Mouse (Mus musculus) limb, embryonic 13.5 days (tissue): ENCODE results near the gene Camta1. TPM values are rescaled to one million over a fixed set of nuclear protein-coding genes. Genes with fewer than 3 reads are reported as not detected.
"Not testable (repeated sequence)": the region's sequence is repeated elsewhere in the genome, so short reads cannot be mapped to it uniquely, and the experiment has no call there.

Experiments used
- ATAC-seq: fragments of 200-750 bp; cut with Nextera tagmentation; 2 replicates; pipeline ENCODE4 v1.8.0; 2017; ENCODE audit warnings: low read depth, moderate number of reproducible peaks, moderate TSS enrichment; ENCODE audit not compliant: low FRiP score
- H3K27ac ChIP-seq: fragments of 300-500 bp; sonication (generic); 2 replicates; pipeline ENCODE4 v1.5.1; 2015; ENCODE audit warnings: inconsistent platforms, mild to moderate bottlenecking, moderate library complexity
- H3K27me3 ChIP-seq: fragments of 300-500 bp; sonication (generic); 2 replicates; pipeline ENCODE4 v1.6.1; 2015; ENCODE audit warnings: mild to moderate bottlenecking, inconsistent platforms
- H3K36me3 ChIP-seq: fragments of 300-500 bp; sonication (generic); 2 replicates; pipeline ENCODE4 v1.6.1; 2015; ENCODE audit warnings: inconsistent platforms, mild to moderate bottlenecking, moderate library complexity
- H3K4me1 ChIP-seq: fragments of 300-500 bp; sonication (generic); 2 replicates; pipeline ENCODE4 v1.6.1; 2015; ENCODE audit warnings: inconsistent platforms
- H3K4me2 ChIP-seq: fragments of 300-500 bp; sonication (generic); replicated peaks from 2 replicates; pipeline ENCODE4 v1.6.1; 2015; ENCODE audit warnings: inconsistent platforms, mild to moderate bottlenecking, moderate library complexity
- H3K4me3 ChIP-seq: fragments of 300-500 bp; sonication (generic); 2 replicates; pipeline ENCODE4 v1.5.1; 2015; ENCODE audit warnings: moderate library complexity, mild to moderate bottlenecking, inconsistent platforms
- H3K9ac ChIP-seq: fragments of 300-500 bp; sonication (generic); 2 replicates; pipeline ENCODE4 v1.6.1; 2015; ENCODE audit warnings: mild to moderate bottlenecking, inconsistent platforms
- H3K9me3 ChIP-seq: fragments of 300-500 bp; sonication (generic); 2 replicates; pipeline ENCODE4 v1.6.1; 2016; ENCODE audit warnings: inconsistent platforms
- WGBS: fragments of 180-500 bp; shearing (Covaris S2); methylation state at CpG from one replicate; pipeline ENCODE4 v1.1.7; 2015; 5-methylcytosine and 5-hydroxymethylcytosine counted together
- polyA plus RNA-seq: library from polyadenylated mRNA; unstranded; fragments of >200 nt; fragmentation: Nextera tagmentation; extraction: Ambion mirVana; gene quantifications from 2 replicates; pipeline ENCODE4 v1.2.1, GENCODE M21; 2015

The Camta1 gene
- polyA plus RNA-seq, 1 experiment from 2014 or later = 93.5 TPM

DNA sequence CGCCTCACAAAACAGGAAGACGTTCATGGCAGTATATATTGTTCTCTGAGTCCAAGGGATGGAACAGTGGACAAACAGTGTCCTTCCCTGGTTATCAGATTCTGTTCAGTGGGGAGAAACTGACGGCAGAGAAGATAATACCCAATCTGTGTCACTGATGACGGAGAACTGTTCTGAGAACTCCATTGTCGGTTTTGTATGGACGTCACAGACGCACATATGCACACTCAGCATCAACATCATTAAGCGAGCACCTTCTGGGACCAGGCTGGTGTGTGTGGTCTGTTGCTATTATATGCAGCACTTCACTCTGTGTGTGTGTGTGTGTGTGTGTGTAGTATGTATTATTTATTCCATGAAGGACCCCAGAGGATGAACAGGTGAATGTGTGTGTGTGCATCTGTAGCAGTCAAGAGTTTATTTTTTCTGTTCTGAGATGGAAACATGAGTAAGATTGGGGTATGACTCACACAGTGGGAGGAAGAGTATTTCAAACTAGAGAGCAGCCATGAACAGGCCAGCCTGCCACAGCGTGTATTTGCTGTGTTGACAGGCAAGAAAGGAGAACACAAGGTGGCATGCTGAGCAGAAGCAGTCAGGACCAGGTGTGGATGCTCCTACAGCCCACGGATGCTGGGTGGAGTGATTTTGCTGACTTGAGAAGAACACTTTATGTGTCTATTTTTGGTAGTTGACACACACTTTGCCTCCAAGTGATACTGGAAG is 946.3 kb downstream of the Camta1 start:
- Histone ChIP-seq H3K36me3 (no peaks in the 10 kb centered on the region), H3K27me3 (no peaks in the 10 kb centered on the region), H3K4me1 (peaks cover 17% of the 10 kb centered on the region), H3K4me2 (peak overlapping the region; percentile 77), H3K9ac (peak overlapping the region; percentile 84), H3K4me3 (peak overlapping the region; percentile 69), H3K9me3 (no peaks in the 10 kb centered on the region), H3K27ac (no peak overlapping the region)
- no peak for ATAC-seq
- 67% methylated on average over 10 of the region's 10 CpGs for WGBS

DNA sequence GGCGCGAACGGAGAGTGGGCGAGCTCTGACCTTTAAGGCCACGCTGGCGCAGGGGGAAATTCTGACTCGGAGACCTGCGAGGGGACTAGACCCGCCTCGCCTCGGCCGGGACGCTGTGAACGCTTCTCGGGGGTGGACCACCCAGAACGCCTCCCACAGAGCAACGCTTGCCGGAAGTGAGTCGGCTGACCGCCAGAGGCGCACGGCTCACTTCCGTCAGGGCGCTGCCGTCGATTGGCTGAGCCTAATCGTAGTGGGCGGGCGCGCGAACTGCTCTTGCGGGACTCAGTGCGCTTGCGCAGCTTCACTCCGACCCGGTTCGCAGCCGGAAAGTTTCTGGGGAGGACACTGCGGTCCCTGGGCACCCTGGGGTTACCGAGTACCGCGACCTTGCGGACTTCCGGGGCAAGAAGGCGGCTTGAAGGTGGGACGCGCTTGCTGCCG is 947.4 kb downstream of the Camta1 start, which contains the start of the genes Park7 and Tnfrsf9:
Park7 (minus strand) TSS at position 148 of the 444 bp plus-strand sequence.
Tnfrsf9 (plus strand) TSS at position 273 of the 444 bp plus-strand sequence.
- Histone ChIP-seq H3K9me3 (no peaks in the 10 kb centered on the region), H3K36me3 (no peaks in the 10 kb centered on the region), H3K27me3 (no peaks in the 10 kb centered on the region), H3K27ac (peak within 1 kb of the TSS; percentile 82), H3K4me1 (peaks cover 17% of the 10 kb centered on the region), H3K4me2 (peak within 1 kb of the TSS; percentile 77), H3K9ac (peak within 1 kb of the TSS; percentile 84), H3K4me3 (peak within 1 kb of the TSS; percentile 69)
- WGBS = under 1% methylated on average over 48 of the region's 48 CpGs
- ATAC-seq = peak; percentile 90

DNA sequence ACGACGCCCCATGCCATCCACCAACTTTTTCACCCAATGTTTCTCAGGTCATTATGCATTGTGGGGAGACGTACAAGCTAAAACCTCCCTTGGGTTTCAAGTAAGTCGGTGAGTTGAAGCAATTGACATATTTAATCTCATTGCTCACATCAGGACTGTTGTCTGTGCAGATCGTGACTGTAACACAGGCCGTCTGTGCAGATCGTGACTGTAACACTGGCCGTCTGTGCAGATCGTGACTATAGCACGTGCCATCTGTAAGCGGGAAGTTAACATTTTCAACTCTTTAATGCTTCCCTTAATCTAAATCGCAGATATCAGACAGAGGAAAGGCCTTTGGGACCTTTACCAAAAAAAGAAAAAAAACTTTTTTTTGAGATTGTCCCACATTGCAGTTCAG is 947.9 kb downstream of the Camta1 start:
- Histone ChIP-seq H3K36me3 (no peaks in the 10 kb centered on the region), H3K9me3 (no peaks in the 10 kb centered on the region), H3K9ac (peak overlapping the region; percentile 76), H3K4me3 (peak overlapping the region; percentile 69), H3K4me1 (peaks cover 21% of the 10 kb centered on the region), H3K4me2 (peak overlapping the region; percentile 77), H3K27ac (peak overlapping the region; percentile 82; the same call in 1 of the 2 replicates), H3K27me3 (no peaks in the 10 kb centered on the region)
- ATAC-seq = no peak
- WGBS = 18% methylated on average over 12 of the region's 12 CpGs

DNA sequence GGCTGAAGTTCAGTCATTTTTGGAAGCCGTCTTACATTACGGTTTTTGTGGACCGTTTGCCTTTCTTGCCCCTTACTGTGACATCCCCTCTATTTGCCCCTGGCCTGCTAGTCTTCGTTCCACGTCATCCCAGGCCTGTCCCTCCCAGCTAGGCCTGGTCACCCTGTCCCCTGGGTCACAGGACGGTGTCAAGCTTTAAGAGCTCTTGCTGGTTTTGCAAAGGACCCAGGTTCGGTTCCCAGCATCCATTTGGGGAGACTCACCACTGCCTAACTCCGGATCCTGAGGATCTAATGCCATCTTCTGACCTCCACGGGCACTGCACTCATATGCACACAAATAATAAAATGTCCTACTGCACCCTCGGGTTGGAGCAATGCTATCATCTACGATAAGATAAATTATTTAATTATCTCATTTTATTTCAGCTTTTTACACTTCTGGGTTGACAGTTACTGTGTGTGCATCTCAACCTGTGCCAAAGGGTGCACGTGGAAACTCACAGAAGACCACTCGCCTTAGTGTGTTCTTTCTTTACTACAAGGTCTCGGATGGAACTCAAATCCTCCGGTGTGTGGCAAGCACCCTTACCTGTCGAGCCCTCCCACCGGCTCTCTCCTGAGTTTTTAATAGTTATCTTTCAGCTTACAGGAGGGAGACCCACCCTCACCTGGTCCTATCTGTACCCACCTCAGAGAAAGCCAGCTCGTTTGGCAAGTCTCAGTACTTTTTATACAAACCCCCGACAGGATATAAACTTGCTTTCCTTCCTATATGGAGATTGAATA is 951.3 kb downstream of the Camta1 start:
- Histone ChIP-seq H3K4me3 (peak overlapping the region; percentile 89), H3K9me3 (no peaks in the 10 kb centered on the region), H3K4me2 (peak overlapping the region; percentile 83), H3K4me1 (peaks cover 27% of the 10 kb centered on the region), H3K9ac (peak overlapping the region; percentile 35; the same call in 1 of the 2 replicates), H3K27ac (peak overlapping the region; percentile 34), H3K27me3 (no peaks in the 10 kb centered on the region), H3K36me3 (peaks cover 20% of the 10 kb centered on the region)
- ATAC-seq = no peak
- WGBS = 85% methylated on average over 19 of the region's 19 CpGs

DNA sequence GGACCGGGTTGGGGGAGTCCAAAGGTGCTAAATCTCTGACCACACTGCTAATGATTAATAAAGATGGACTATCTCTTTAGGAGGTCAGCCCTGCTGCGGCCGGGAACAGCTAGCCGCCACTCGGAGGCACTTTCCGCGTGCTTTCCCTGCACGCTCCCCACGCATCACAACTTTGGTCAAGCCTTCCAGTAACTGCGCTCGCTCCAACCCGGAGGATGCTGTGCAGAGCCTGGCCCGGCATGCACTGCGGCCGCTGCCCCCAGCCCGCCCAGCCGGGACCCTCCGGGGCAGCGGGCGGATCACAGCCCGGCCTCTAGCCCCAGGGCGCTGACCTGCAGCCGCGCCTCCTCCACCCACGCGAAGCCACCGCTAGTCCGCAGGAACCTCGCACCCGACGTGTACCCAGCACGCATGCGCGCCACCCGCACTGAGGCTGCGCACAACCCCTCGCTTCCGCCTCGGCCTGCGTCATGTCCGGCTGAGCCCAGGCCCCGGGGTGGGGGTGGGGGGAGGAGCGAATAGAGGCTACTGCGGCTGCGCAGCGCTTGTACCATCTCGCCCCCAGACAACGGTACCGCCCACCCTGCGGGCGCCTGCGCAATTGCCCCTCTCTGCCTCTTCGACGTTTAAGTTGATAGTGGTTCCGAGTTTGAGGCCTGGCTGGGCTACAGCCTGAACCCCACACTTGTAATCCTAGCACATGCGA is 952.1 kb downstream of the Camta1 start:
- Histone ChIP-seq H3K9me3 (no peaks in the 10 kb centered on the region), H3K4me1 (peaks cover 21% of the 10 kb centered on the region), H3K4me2 (peak overlapping the region; percentile 83), H3K27ac (peak overlapping the region; percentile 61), H3K4me3 (peak overlapping the region; percentile 89), H3K27me3 (no peaks in the 10 kb centered on the region), H3K9ac (peak overlapping the region; percentile 94), H3K36me3 (peaks cover 26% of the 10 kb centered on the region)
- ATAC-seq = peak; percentile 92
- WGBS = under 1% methylated on average over 56 of the region's 56 CpGs

DNA sequence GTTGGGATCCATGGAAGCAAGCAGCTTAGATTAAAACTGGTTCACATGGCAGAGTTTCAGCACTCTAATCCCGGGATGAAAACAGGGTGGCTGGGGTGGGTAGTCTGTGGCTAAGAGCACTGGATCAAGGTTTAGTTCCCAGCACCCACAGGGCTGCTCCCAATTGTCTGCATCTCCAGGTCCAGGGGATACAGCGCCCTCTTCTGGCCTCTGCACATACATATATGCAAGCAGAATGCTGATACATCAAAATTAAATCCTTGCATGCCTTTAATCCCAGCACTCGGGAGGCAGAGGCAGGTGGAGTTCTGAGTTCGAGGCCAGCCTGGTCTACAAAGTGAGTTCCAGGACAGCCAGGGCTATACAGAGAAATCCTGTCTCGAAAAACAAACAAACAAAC is 953.2 kb downstream of the Camta1 start:
- H3K27me3 ChIP-seq, H3K9me3 ChIP-seq, H3K27ac ChIP-seq, ATAC-seq: not testable (repeated sequence)
- Histone ChIP-seq H3K4me3 (peak overlapping the region; percentile 89), H3K36me3 (peaks cover 34% of the 10 kb centered on the region), H3K4me2 (peak overlapping the region; percentile 83), H3K9ac (peak overlapping the region; percentile 94; the same call in 1 of the 2 replicates), H3K4me1 (peaks cover 17% of the 10 kb centered on the region)
- WGBS = 75% methylated on average over 5 of the region's 5 CpGs

DNA sequence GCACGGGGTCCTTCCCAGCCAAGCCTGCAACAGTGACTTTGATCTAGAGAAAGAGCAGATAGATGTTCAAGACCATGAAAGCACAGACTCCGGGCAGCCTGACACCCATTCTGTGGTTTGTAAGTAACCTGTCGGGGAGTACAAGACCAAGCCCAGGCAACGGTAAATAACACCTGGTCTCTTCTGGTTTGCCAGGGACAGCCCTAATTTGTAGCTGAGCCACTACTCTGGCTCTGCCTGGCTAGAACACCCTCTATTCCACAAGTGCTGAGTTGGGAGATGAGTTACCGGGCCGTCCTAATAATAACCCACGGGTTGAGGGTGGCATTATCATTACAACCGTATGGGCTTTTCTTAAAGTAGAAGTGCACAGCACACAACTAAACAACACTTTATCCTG is 954.6 kb downstream of the Camta1 start:
- Histone ChIP-seq H3K9me3 (no peaks in the 10 kb centered on the region), H3K4me1 (peaks cover 13% of the 10 kb centered on the region), H3K27ac (no peak overlapping the region), H3K4me3 (no peak overlapping the region), H3K4me2 (no peak overlapping the region), H3K27me3 (no peaks in the 10 kb centered on the region), H3K9ac (no peak overlapping the region), H3K36me3 (peaks cover 48% of the 10 kb centered on the region)
- 89% methylated on average over 8 of the region's 8 CpGs for WGBS
- no peak for ATAC-seq

DNA sequence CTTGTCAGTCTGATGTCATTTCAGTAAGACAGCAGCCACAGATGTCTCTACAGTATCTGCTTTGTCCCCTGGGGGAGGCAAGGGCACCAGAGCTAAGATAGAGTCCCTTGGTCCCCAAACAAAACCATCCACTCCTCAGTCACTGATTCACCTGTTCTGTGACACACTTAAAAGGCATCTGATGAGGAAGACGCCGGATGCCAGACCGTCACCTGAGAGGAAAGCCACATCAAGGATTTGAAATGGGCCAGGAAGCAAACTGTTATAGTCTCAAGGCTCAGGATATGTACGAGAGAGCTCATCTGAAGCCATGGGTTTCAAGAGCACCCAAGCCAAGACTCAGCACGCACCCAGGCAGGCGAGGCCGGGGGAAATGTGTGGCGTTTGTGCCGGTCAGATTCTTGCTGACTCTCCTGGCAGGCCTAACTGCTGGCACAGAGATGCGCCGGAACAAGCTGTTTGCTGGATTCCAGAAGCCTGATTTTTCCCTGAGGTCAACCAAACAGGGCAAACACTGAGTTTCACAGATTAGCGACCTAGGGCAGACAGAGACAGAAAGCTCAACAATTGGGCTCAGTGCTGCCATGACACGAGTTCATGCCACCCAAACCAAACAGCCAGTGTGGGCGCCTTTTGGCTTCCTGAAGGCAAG is 958.5 kb downstream of the Camta1 start:
- Histone ChIP-seq H3K27ac (no peak overlapping the region), H3K9me3 (no peaks in the 10 kb centered on the region), H3K4me1 (peaks cover 4% of the 10 kb centered on the region), H3K9ac (no peak overlapping the region), H3K27me3 (no peaks in the 10 kb centered on the region), H3K4me3 (no peak overlapping the region), H3K4me2 (no peak overlapping the region), H3K36me3 (peaks cover 85% of the 10 kb centered on the region)
- no peak for ATAC-seq
- 90% methylated on average over 14 of the region's 14 CpGs for WGBS

DNA sequence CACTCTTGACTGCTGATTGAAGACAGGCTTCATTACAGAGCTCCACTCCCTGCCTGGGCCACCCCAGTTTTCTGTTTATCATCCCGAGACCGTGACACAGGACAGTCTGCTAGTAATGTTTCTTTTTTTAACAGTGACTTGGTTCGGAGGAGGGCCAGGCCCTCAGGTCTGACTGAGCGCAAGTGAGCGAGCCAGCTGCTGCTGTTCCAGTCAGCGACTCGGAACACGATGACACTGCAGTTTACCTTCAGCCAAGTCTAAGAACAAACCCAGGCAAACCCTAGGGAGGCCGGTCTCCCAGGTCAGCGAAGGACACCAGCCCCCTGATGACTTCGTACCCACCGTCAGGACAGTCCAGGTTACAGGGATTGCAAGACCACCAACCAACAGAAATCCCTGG is 959.6 kb downstream of the Camta1 start:
- H3K4me3 ChIP-seq = no peak overlapping the region
- 93% methylated on average over 12 of the region's 12 CpGs for WGBS
- no peaks in the 10 kb centered on the region for H3K4me1 ChIP-seq
- H3K9me3 ChIP-seq = no peaks in the 10 kb centered on the region
- H3K4me2 ChIP-seq = no peak overlapping the region
- H3K9ac ChIP-seq = no peak overlapping the region; the same call in 1 of the 2 replicates
- H3K36me3 ChIP-seq = peaks cover 88% of the 10 kb centered on the region
- no peak overlapping the region for H3K27ac ChIP-seq
- ATAC-seq = no peak
- no peaks in the 10 kb centered on the region for H3K27me3 ChIP-seq

DNA sequence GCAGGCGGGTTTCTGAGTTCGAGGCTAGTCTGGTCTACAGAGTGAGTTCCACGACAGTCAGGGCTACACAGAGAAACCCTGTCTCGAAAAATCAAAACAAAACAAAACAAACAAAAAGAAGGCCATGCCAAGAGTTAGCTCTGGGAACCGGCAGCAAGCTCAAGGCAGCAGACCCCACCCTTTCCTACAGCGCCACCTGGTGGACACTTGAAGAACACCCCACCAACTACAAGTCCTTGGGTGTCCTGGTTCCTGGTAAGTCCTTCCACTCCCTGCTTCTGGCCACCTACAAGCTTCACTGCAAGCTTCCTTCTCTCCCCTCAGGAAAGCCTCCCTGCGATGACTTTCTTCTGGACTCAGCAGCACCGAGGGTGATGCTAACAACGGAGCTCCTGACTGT is 960.0 kb downstream of the Camta1 start:
- H3K27me3 ChIP-seq = no peaks in the 10 kb centered on the region
- H3K36me3 ChIP-seq = peaks cover 88% of the 10 kb centered on the region
- WGBS = 59% methylated on average over 9 of the region's 9 CpGs
- H3K4me3 ChIP-seq = no peak overlapping the region
- no peaks in the 10 kb centered on the region for H3K4me1 ChIP-seq
- H3K4me2 ChIP-seq = no peak overlapping the region
- no peak overlapping the region for H3K27ac ChIP-seq
- H3K9me3 ChIP-seq = no peaks in the 10 kb centered on the region
- H3K9ac ChIP-seq = no peak overlapping the region
- ATAC-seq = no peak

DNA sequence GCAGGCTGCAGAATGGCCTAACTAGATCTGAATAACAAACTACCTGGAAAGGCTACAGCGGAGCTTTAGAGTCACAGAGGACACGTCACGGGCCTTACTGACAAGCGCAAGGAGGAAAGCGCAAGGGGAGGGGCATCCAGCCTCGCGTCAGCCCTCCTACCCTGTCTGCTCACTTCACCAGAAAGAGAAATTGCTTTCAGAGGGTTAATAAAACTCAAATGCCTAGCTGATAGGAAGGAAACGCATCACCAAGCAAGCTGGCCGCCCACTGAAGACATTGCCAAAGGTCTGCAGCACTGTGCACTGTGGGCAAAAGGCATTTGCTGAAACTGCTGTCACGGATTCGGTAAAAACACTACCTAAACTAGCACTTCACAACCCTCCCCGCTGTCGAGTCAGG is 961.2 kb downstream of the Camta1 start:
- Histone ChIP-seq H3K9me3 (no peaks in the 10 kb centered on the region), H3K4me2 (no peak overlapping the region), H3K4me3 (no peak overlapping the region), H3K36me3 (peaks cover 93% of the 10 kb centered on the region), H3K9ac (no peak overlapping the region), H3K4me1 (no peaks in the 10 kb centered on the region), H3K27me3 (no peaks in the 10 kb centered on the region), H3K27ac (no peak overlapping the region)
- 93% methylated on average over 13 of the region's 13 CpGs for WGBS
- ATAC-seq = no peak
